Mouse (Mus musculus) liver (tissue): Measurements from ENCODE around the gene Hnrnph1.

ENCODE experiments used
- DNase-seq: peaks from one replicate; pipeline ENCODE4 v3.0.0-alpha.2; 2020; ENCODE audit warnings: mixed read lengths

Hnrnph1 gene

DNA sequence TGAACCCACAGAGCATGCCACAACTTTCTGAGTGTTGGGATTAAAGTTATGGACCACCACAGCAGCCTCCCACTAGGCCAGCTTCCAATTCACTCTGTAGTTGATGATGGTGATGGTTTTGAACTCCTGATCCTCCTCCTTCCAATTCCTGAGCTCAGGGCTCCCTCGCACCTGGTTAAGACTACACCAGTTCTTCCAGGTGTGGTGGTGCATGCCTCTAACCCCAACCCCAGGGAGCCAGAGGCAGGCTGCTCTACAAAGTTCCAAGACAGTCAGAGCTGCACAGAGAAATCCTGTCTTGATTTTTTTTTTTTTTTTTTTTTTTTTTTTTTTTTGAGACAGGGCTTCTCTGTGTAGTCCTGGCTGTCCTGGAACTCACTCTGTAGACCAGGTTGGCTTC lies 3.2 kb upstream of the Hnrnph1 start:
- DNase-seq: no peak

- no peak for DNase-seq
Observed at GRCm38 (mm10) chr11:50374286-50375015, 2.3 kb upstream of the Hnrnph1 start.

DNA sequence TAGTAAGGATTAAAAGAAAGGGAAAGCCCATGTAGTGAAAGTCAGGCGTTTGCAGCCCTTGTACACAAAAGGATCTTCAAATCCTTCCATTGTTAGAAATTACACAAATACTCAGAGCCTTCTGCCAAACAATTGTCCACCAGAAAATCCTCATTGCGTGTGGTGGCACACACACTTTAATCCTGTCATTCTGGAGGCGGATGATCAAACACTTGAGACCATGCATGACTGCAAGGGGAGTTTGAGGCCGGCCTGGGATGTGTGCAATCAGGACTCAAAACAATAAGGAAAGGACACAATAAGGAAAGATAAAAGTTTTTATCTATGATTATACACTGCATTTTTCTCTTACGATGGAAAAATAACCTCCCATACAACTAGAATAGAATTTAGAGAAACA lies 1.4 kb upstream of the Hnrnph1 start:
- DNase-seq: no peak

GRCm38 (mm10) chr11:50376156-50376790 lies 517 bp upstream of the Hnrnph1 start:
- no peak for DNase-seq

- peak; percentile 90 for DNase-seq
Observed at GRCm38 (mm10) chr11:50377892-50378684, 1.3 kb downstream of the Hnrnph1 start.

DNA sequence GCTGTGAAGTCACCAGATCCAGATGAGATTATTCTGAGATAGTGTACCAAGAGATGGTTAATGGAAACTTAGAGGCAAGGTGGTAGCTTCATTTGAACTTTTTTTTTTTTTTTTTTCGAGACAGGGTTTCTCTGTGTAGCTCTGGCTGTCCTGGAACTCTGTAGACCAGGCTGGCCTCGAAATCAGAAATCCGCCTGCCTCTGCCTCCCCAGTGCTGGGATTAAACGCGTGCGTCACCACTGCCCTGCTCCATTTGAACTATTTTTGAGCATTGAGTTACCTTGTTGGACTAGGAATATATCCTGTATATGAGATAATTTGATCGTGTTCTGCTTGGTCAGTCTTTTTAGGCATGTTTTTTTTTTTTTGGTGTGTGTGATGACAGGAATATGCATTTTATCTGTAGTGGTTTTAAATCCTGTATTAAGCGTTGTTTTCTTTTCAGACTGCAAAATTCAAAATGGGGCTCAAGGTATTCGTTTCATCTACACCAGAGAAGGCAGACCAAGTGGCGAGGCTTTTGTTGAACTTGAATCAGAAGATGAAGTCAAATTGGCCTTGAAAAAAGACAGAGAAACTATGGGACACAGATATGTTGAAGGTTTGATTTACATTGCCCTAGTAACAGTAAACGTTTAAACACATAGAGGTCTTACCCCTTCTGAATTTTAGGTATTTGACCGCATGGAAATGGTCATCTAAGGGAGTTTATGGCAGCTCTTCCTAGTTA lies 2.4 kb downstream of the Hnrnph1 start:
- DNase-seq: no peak

- no peak for DNase-seq
Observed at GRCm38 (mm10) chr11:50381311-50381710, 4.5 kb downstream of the Hnrnph1 start.

DNA sequence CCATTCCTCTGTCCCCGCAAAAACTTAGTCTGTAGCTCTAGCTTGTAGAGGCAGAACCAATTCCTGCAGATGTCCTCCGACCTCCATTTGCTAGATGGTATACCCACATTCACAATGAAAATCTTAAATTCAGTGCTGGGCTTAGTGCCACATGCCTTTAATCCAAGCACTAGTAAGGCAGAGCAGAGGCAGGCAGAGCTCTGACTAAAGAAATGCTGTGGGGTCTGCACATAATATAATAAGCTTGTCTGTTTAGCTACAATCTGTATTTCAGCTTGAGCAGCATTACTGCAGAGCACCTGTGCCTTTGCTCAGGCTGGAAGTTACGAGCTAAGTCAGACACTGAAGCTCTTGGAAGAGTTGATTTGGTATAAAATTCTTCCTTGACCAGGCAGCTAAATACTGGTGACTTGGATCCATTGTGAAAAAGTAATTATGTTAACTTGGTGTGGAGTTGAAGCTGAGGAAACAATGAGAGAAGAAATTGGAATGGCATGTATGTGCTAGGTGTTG lies 10.4 kb downstream of the Hnrnph1 start:
- DNase-seq: no peak

- no peak for DNase-seq
Observed at GRCm38 (mm10) chr11:50387697-50388096, 10.9 kb downstream of the Hnrnph1 start.

- no peak for DNase-seq
Observed at GRCm38 (mm10) chr11:50388217-50388929, 11.6 kb downstream of the Hnrnph1 start.

GRCm38 (mm10) chr11:50389011-50389410 lies 12.2 kb downstream of the Hnrnph1 start:
- DNase-seq: no peak

- no peak for DNase-seq
Observed at GRCm38 (mm10) chr11:50389616-50390015, 12.8 kb downstream of the Hnrnph1 start.

- DNase-seq: no peak
Observed at GRCm38 (mm10) chr11:50391272-50391960, 14.6 kb downstream of the Hnrnph1 start.

DNA sequence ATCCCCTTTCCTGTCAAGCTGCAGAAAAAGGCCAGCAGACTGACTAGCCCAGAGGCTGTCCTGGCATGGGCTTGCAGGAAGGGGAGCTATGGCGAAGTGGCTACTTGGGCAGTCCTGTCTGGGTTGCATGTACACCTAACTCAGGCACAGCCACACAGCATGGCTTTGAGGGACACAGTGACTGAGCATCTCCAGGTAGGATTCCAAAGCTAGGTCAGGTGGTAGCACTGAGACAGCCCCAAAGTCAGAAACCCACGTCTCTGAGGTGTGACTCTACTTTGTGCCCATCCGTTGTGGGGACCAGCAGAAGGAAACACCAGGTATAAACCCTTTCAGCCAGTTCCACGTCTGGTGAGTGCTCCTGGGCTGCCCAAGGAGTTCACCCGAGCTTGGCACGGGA lies 16.5 kb downstream of the Hnrnph1 start:
- no peak for DNase-seq

- DNase-seq: no peak
Observed at GRCm38 (mm10) chr11:50394731-50395130, 17.9 kb downstream of the Hnrnph1 start.

DNA sequence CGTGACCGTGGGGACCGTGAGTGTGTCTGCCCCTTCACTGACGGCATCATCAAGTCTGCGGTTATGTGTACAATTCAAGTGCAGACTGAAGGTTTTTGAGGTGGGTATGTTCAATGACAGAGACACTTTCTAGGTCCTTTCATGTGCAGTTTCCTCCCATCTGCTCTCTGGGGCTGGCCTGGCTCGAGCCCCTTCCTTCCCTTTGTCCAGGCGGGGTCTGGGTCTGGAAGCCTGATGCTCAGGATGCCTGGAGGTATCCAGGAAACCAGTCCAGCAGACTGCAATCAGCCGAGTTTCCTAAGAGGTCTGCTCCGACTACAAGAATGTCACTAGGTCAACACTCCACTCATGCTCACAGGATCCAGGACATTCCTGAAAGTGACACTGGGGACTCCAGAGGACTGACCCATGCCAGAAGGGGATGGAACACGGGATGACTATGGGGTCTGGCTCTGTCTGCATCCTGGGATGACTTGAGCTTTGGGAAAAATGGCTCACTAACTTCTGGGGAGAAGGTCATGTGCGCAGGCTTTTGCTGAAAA lies 20.0 kb downstream of the Hnrnph1 start:
- no peak for DNase-seq

- no peak for DNase-seq
Observed at GRCm38 (mm10) chr11:50397316-50397715, 20.5 kb downstream of the Hnrnph1 start.

- no peak for DNase-seq
Observed at GRCm38 (mm10) chr11:50398803-50399202, 22.0 kb downstream of the Hnrnph1 start.

GRCm38 (mm10) chr11:50402481-50402880 lies 25.7 kb downstream of the Hnrnph1 start:
- DNase-seq: no peak

DNA sequence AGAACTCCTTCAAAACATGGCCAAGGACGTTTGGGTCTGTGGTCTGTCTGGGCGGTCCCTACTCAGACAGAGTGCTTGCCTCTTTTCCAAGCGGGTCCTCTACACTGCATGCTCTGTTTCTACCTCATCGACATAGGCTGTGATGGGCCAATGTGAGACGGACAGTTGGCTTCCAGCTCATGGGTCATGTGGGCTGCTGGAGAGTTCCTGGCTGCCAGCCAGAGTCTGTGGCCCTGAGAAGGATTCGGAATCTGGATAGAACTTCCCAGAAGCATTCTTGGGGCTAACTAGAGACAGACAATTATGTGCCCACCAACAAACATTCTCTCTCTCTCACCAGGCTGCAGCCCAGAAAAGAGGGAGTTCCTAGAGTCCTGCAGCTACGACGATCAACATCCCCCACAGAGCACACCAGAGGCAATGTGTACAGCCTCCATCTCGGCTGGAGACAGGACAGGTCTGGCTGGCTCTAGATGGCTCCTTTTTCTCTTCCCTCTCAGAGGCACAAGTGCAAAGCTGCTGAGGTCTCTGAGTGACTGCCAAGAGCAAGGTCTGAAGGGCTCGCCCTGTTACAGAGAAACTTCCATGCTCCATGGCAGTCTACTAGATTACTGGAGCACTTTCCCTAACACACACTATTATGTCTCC lies 26.7 kb downstream of the Hnrnph1 start:
- no peak for DNase-seq

DNA sequence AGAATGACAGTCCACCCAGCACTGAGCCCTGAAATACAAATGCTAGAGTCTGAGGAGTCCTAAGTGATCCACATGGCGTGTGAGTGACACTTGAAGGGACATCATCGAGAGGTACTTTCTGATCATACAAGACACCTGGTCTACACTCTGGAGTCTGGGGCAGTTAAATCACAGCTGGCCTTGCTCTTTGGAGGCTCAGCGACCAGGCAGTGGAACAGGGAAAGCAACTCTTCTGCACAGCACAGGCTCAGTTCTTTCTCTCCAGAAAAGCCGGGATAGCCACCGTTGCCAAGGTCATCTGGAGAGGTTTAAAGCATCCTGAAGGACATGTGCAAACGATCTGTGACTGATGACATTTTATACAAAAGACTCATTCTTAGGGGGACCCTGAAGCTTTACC lies 30.4 kb downstream of the Hnrnph1 start:
- no peak for DNase-seq
